Mouse (Mus musculus) hindbrain, embryonic 14.5 days (tissue): ENCODE measurements at regions not wholly inside any gene's neighbourhood (a gene's known extent, or its start where the extent isn't known, plus 50 kb on each side); places are given as distances from the start of the nearest gene placed in this dataset.
"Not testable (repeated sequence)": the region's sequence is repeated elsewhere in the genome, so short reads cannot be mapped to it uniquely, and the experiment has no call there.

Experiments used
- ATAC-seq: fragments of 200-750 bp; cut with Nextera tagmentation; 2 replicates; pipeline ENCODE4 v1.8.0; 2017; ENCODE audit warnings: moderate number of reproducible peaks, mild to moderate bottlenecking, moderate TSS enrichment, moderate library complexity; ENCODE audit not compliant: low FRiP score
- DNase-seq: peaks from one replicate; pipeline ENCODE4 v3.0.0-alpha.2; 2015; ENCODE audit warnings: low spot score
- H3K27ac ChIP-seq: fragments of 300-500 bp; sonication (generic); 2 replicates; pipeline ENCODE4 v1.5.1; 2014; ENCODE audit warnings: mild to moderate bottlenecking, moderate library complexity
- H3K27me3 ChIP-seq: fragments of 300-500 bp; sonication (generic); 2 replicates; pipeline ENCODE4 v1.6.1; 2014; ENCODE audit warnings: mild to moderate bottlenecking, low read length, mixed read lengths; ENCODE audit not compliant: control insufficient read depth, insufficient read depth
- H3K36me3 ChIP-seq: fragments of 300-500 bp; sonication (generic); replicated peaks from 2 replicates; pipeline ENCODE4 v1.6.1; 2014; ENCODE audit not compliant: control insufficient read depth, insufficient read depth
- H3K4me1 ChIP-seq: fragments of 300-500 bp; sonication (generic); replicated peaks from 2 replicates; pipeline ENCODE4 v1.6.1; 2014; ENCODE audit warnings: antibody characterized with exemption, low read length, mixed read lengths; ENCODE audit not compliant: control insufficient read depth, insufficient read depth
- H3K4me2 ChIP-seq: fragments of 300-500 bp; sonication (generic); replicated peaks from 2 replicates; pipeline ENCODE4 v1.6.1; 2014; ENCODE audit warnings: mild to moderate bottlenecking, moderate library complexity
- H3K4me3 ChIP-seq: fragments of 300-500 bp; sonication (generic); replicated peaks from 2 replicates; pipeline ENCODE4 v1.5.1; 2014; ENCODE audit warnings: mild to moderate bottlenecking, low read length
- H3K9ac ChIP-seq: fragments of 300-500 bp; sonication (generic); 2 replicates; pipeline ENCODE4 v1.6.1; 2014
- H3K9me3 ChIP-seq: fragments of 300-500 bp; sonication (generic); 2 replicates; pipeline ENCODE4 v1.6.1; 2016; ENCODE audit warnings: low read length; ENCODE audit not compliant: control insufficient read depth
- WGBS: fragments of 180-500 bp; shearing (Covaris S2); extraction: QIAGEN DNeasy Blood & Tissue Kit; methylation state at CpG from one replicate; pipeline ENCODE4 v1.1.7; 2014; 5-methylcytosine and 5-hydroxymethylcytosine counted together

DNA sequence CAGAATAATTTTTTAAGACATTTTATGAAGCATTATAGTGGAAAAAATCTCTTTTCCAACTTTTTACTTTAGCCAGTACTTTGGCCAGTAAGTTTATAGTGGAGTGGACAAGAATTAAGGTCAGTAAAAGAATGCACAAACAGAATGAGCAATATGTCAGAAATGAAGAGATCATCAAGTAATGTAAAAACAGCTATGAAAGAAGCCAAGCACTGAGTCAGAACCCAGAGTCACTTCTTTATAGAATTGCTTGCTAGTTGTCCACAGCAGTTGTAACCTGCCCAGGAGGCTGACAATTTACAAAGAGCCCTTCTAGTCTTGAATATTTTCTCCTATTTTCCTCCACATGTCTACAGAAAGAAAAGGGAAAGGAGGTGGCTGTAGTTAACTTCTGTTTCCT lies 178.6 kb upstream of the Slc10a2 start:
- H3K4me2 ChIP-seq = no peak overlapping the region
- H3K27ac ChIP-seq = no peak overlapping the region
- no peak overlapping the region for H3K4me3 ChIP-seq
- no peak overlapping the region for H3K9ac ChIP-seq
- no peaks in the 10 kb centered on the region for H3K36me3 ChIP-seq
- no peaks in the 10 kb centered on the region for H3K27me3 ChIP-seq
- ATAC-seq (no peak), DNase-seq (peak; percentile 18)
- no peaks in the 10 kb centered on the region for H3K9me3 ChIP-seq
- H3K4me1 ChIP-seq = no peaks in the 10 kb centered on the region

DNA sequence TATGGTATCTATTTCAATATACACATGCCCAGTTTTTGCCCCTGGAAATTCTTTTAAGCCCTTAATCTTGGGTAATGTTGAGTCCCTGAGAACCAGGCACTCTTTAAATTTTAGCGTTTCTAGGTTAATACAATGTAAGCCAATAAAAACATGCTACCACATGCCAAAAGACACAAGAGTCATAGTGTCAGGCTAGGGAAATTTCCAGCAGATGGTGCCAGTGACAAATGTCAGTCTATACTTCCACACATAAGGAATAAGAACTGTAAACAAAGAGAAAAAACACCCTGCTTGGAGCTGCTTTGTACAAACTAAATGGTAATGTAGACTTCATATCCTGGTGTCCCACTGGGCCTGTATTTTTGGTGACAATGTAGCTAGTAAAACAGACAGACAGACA lies 157.2 kb upstream of the Slc10a2 start:
- Histone ChIP-seq H3K27ac (no peak overlapping the region), H3K27me3 (no peaks in the 10 kb centered on the region), H3K9me3 (no peaks in the 10 kb centered on the region), H3K4me2 (no peak overlapping the region), H3K4me1 (no peaks in the 10 kb centered on the region), H3K4me3 (no peak overlapping the region), H3K9ac (no peak overlapping the region), H3K36me3 (no peaks in the 10 kb centered on the region)
- 92% methylated on average over 1 of the region's 1 CpGs for WGBS
- no peak for ATAC-seq
- no peak for DNase-seq

DNA sequence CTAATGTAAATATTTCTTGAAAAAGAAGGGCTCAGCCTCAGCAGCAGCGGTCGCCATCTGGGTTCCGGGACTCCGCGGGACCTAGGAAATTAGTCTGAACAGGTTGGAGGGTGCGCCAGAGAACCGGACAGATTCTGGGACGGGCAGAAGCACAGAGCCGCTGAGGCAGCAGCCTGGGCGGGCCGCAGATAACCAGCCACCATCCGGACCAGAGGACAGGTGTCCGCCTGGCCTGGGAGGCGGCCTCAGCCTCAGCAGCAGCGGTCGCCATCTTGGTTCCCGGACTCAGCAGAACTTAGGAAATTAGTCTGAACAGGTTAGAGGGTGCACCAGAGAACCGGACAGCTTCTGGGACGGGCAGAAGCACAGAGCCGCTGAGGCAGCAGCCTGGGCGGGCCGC lies 136.7 kb upstream of the Slc10a2 start:
- H3K27ac ChIP-seq, H3K4me2 ChIP-seq, H3K27me3 ChIP-seq, H3K4me1 ChIP-seq, H3K4me3 ChIP-seq, H3K36me3 ChIP-seq, H3K9ac ChIP-seq, DNase-seq, H3K9me3 ChIP-seq, ATAC-seq: not testable (repeated sequence)
- WGBS = 93% methylated on average over 14 of the region's 22 CpGs
